Mouse (Mus musculus): ENCODE data around the gene Dtd2.
A peak's percentile ranks its signal among the peaks of the same experiment; 100 is the strongest.

Gene Dtd2

DNA sequence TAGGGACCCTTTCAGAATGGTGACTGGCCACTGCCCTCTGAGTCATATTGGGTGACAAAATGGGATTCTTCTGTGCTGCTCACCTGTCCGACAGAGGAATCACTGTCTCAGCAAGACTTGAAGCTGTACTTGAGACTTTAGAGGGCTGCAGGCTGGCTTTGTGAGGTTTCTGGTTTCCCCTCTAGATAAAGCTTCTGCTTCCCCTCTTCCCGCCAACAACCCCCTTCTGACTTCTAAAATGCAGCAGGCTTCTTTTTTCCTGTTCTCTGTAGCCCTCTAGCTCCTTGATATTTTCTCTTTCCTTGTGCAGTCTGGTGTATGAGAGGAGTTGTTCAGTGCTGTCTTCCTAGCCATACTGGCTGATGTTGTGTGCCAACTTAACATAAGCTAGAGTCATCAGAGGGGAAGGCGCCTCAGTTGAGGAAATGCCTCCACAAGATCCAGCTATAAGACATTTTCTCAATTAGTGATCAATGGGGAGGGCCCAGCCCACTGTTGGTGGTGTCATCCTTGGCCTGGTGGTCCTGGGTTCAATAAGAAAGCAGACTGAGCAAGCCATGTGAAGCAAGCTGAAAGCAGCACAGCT, 21.0 kb downstream of the Dtd2 start:
- no peak for DNase-seq (ENCODE audit: low read depth, low spot score)

DNA sequence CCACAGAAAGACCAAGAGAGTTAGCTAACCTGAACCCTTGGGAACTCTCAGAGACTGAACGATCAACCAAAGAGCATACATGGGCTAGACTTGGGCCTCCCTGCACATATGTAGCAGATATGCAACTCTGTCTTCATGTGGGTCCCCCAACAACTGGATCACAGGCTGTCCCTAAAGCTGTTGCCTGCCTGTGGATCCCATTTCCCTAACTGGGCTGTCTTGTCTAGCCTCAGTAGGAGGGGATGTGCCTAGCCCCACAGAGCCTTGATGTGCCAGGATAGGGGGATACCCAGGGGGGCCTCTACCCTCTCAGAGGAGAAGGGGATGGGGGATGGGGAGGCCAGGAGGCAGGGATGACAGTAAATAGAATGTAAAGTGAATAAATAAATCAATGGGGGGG, 22.7 kb downstream of the Dtd2 start:
- DNase-seq (ENCODE audit: low read depth, low spot score): no peak

DNA sequence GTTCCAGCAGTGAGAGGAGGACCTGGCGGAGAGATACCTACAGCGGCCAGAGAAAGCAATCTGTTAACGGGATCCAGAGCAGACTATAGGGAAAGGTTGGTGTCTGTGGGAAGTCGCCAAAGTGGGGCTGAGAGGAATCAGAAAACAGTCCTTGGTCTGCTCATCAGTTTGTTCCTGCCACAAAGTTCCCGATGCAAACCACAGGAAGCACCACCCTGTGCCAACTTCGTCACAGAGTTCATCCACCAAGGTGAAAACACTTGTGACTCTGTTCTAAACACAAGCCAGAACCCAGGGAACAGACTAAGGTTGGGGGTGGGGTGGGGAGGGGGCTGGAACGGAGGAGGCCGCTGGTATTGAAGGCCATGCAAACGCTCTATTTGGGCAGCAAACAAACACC, 29.8 kb downstream of the Dtd2 start:
- DNase-seq (ENCODE audit: low read depth, low spot score): no peak

DNA sequence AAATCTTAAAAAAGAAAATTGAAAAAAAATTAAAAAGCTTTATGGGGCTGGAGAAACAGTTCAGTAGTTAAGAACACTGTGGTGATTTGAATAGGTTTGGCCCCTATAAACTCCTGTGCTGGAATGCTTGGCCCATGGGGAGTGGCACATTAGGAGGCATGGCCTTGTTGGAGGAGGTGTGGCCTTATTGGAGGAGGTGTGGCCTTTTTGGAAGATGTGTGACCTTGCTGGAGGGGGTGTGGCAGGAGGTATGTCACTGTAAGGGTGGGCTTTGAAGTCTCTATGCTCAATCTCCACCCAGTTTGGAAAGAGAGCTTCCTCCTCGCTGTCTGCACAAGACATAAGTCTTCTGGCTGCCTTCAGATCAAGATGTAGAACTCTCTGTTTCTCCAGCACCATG, 31.9 kb downstream of the Dtd2 start:
- DNase-seq (ENCODE audit: low read depth, low spot score): no peak

DNA sequence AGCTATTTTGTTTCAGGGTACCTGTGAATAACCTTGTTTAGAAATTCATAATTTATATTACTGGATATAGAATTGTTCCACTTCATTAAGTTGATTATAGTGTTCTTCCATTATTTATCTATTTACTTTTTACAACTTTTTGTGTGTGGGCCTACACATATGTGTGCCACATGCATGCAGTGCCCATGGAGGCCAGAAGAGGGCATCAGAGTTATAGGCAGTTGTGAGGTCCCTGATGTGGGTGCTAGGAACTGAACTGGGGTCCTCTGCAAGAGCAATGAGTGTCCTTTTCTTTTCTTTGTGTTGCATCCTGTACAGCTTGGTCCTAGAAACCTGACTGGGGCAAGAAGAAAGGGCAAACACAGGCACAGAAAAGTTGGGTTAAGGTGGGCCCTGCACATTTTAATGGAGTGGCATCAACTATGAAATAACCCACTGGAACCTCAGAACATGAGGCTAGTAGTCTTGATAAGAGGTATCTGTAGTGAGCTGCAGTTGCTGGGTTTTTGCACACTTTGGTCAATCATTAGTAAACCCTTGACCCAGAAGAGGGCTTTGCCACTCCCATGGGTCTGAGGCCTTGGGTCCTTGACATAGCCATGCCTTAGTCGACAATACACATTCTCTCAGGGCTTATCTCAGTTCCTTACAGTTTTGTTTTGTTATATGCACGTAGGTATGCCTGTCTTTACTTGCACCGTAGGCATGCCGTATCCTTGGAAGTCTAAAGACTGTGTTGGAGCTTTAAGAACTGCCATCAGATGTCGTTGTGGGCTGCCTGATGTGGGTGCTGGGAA, 33.8 kb downstream of the Dtd2 start:
- no peak for DNase-seq (ENCODE audit: low read depth, low spot score)

DNA sequence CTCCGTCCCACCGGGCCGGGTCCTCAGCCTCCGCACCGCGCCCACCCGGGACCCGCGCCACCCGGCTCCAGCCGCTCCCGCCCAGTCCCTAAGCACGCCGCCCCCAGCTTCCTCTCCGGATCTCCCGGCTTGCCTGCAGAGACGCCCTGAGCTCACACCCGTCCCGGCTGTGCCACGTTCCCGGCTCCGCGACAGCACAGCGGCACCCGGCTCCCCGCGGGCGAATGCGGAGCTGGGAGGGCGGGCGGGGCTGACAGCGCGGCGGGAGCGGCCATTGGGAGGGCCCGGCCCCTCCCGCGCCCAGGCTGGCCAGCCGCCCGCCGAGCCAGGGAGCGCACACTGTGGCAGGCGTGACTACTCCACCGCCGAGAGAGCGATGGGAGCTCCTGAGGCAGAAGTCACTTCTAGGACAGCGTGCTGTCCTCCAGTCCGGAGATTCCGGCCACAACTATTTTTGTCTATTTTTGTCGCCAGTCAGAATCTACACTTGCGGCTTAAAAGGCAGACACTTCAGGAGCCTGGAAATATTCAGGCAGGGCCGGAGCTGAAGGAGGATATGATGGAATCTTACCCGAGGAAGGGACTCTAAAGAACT, 35.1 kb downstream of the Dtd2 start, which contains the start of gene Heatr5a:
Gene Heatr5a, minus strand, starts transcription at position 252 of the 595 bp plus-strand sequence.
- peak; percentile 73 for DNase-seq (ENCODE audit: low read depth, low spot score)

DNA sequence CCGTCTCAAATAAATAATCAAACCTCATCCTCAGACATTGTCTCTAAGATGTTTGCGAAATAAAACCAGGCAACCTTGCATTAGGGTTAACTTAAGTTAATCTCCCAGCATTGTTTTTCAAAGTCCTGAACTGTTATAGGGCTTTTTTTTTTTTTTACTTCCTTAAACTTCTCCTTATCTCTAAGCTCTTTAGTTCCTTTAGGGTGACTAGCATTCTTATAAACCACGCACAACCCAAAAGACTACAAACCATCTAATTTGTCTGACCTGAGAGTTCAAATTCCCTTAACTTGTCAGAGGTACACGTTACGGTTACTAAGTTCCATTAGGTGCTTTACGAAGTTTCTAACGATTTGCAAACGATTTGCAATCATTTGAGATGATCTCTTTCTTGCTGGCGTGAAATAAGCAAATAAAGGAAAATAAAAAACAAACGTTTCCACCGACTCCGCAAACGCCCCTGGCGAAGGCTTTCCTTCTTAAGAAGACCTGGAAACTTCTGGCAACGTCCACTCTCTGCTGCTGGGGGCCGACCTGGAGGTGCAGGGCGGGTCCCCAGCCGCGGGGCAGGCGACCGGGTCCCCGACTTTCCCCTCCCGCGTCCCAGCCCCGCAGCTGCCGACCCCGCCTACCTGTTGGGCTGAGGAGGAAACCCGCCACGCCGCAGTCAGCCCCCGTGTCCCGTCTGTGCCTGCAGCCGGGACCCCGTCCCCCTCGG, 35.8 kb downstream of the Dtd2 start:
- DNase-seq (ENCODE audit: low read depth, low spot score): peak; percentile 31

DNA sequence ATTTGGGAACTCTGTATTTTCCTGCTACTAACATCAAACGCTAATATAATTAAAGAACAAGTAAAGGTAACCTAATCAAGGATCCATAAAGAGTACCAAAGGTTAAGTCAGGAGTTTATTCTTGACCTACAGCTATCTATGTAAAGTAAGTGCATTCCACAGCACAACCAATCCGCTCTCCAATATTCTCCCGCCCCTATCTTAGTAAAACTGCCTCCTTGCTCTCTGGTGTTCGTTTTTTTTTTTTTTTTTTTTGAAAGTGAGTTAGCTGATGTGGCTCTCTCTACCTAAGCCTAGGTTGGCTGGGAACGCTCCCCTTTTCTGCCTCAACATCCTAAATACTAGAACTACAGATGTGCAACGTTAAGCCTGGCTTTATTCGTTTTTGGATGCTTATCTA, 36.4 kb downstream of the Dtd2 start:
- no peak for DNase-seq (ENCODE audit: low read depth, low spot score)

DNA sequence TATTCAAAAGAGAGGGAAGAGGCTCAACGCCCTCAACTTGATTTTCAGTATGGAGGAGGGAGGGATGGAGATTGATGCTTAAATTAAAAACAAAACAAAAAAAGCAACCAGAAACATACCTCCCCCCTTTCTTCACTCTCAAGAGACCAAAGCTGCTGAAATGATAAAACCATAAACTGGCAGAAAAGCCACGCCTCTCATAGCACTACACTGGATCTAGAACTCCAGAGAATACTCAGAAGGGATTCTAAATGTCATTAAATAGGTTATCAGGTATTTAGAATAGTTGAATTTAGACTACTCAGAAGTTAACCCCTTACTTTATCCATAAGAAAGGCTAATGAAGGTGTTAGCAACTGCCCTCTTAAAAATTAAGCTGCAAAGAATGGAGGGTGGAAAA, 37.2 kb downstream of the Dtd2 start:
- DNase-seq (ENCODE audit: low read depth, low spot score): no peak

DNA sequence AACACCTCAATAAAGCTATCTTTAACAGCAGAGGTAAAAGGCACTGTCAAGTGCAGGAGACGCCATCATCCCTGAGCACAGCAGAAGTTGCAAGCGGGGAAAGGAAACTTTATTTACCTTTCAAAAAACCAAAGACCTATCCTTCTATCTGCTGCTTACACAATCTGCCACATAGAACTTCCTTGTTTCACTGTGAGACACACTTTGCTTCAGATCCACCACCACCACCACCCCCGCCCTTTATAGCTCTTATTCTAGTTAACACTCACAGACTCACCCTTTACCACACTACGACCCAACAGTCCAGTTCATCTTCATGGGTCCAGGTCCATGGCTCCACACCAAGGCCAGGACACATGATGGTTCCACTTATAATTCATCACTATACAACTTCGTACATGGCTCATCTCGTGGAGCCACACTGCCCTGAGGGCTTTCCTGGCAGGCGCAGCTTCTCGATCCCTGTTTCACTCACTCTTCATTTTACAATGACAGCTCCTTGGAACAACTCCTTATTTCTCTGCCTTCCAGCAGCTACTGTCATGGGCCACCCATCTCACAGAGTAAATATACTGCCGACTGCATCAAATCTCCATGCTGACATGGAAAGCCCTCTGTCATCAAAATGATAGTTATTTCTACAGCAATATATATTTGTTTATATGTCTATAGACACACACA, 38.2 kb downstream of the Dtd2 start:
- no peak for DNase-seq (ENCODE audit: low read depth, low spot score)

DNA sequence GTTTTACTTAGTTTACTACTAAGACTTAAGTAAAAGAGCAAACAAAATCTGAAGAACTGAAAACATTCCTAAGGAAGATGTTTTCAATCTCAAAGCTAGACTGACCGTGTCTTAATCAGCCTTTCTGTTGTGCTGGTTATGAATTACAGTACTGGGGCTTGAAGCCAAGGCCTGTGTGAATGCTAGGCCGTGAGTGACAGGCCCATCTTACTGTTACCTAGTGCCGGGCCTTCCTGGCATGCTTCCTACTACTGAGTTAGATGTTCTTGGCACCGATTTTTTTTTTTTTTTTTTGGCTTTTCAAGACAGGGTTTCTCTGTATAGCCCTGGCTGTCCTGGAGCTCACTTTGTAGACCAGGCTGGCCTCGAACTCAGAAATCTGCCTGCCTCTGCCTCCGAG, 48.7 kb downstream of the Dtd2 start:
- DNase-seq (ENCODE audit: low read depth, low spot score): no peak

DNA sequence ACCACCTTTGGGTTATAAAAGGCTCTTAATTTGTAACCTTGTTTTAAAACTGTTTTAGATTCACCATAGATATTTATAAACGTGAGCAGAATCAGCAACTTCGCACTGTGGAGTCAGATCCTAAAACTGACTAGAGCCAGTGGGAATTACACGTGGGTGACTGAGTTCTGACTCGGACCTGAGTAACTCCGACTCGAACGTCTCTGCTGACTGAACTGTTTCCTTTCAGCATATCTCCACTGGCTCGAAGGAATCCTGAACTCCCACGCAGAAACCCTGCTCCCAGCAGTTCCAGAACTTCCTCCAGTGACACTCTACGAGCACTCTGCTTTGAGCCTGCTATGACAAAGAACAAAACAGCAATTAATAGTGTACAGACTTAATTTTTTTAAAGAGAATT, 54.0 kb downstream of the Dtd2 start:
- DNase-seq (ENCODE audit: low read depth, low spot score): no peak

DNA sequence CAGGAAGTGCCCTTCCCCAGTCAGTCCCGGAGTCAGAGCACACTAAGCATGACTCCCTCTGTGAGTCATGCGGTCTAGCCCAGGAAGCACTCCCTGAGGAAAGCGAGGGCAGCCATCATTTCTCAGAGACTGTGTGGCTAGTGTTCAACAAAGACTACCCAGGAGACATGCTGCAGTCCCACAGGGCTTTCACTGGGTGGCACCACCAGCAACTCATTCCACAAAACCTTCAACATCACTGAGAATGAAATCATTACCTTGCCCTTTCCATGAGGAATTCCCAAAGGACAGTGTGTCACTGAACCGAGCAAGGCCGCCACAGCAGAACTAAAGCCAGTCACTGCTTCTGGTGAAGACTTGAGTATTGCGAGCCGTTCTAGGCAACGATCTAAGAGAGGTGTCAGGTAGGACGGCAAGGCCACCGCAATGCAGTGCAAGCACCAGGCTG, 58.8 kb downstream of the Dtd2 start:
- DNase-seq (ENCODE audit: low read depth, low spot score): no peak

DNA sequence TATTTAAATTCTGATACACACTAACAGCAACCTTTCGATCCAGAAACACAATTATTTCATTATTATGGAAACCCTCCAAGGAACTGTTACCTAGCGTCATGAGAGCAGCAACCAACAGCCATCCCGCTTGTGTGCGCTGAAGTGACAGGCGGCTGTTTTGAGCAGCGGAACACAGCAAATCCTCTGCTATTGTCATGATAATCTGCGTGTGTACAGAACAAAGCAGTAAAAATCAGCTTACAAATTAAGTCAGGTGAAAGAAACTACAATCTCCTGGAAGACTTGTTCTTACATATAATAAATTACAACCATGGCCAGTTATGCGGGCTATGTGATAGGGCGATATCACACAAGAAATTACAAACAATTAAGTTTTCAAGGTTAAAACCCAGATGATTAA, 61.0 kb downstream of the Dtd2 start:
- DNase-seq (ENCODE audit: low read depth, low spot score): no peak

DNA sequence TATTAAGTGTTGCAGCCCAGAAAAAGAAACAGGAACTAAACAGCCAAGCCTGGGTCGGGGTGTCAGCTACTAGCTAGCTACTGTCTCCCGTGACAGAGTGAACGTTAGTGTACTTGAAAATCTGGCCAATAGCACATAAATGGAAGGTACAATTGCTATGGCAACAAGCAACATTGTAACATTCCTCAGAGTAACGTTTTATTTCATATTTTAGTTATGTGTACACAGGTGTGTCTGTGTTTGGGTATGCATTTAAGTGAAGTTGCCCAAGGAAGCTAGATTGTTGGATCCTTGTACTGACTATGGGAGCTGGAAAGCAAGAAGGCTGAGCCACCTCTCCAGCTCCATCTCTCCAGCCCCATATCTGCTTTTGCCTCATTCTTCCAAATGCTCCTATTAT, 66.5 kb downstream of the Dtd2 start:
- no peak for DNase-seq (ENCODE audit: low read depth, low spot score)

Data from c-Kit-negative CD71-positive TER-119-positive erythroid progenitor cells, embryonic 14.5 days (primary cell).